Mouse (Mus musculus): ENCODE measurements around the gene Satb2. TPM values are rescaled to one million over a fixed set of nuclear protein-coding genes. Genes with fewer than 3 reads are reported as not detected.
"Not testable (repeated sequence)": the region's sequence is repeated elsewhere in the genome, so short reads cannot be mapped to it uniquely, and the experiment has no call there.

The Satb2 gene
- polyA plus RNA-seq, 1 experiment from 2014 or later, result 1.7 TPM

- DNase-seq (ENCODE audit: low spot score); H3K4me1 ChIP-seq; H3K27me3 ChIP-seq (ENCODE audit: insufficient read depth, poor library complexity, severe bottlenecking); H3K9me3 ChIP-seq; H3K4me3 ChIP-seq; H3K27ac ChIP-seq; H3K36me3 ChIP-seq: not testable (repeated sequence)
- WGBS, result 89% methylated on average over 13 of the region's 13 CpGs
These were observed 196.3 kb downstream of the Satb2 start for GRCm38 (mm10) chr1:56782139-56782538.

- WGBS, result 88% methylated on average over 1 of the region's 1 CpGs
- Histone ChIP-seq H3K27me3 (ENCODE audit: insufficient read depth, poor library complexity, severe bottlenecking) (no peaks in the 10 kb centered on the region), H3K9me3 (no peaks in the 10 kb centered on the region), H3K4me3 (no peak overlapping the region), H3K4me1 (no peaks in the 10 kb centered on the region), H3K36me3 (no peaks in the 10 kb centered on the region), H3K27ac (no peak overlapping the region)
- no peak for DNase-seq (ENCODE audit: low spot score)
These were observed 214.2 kb downstream of the Satb2 start for GRCm38 (mm10) chr1:56764205-56764604.

DNA sequence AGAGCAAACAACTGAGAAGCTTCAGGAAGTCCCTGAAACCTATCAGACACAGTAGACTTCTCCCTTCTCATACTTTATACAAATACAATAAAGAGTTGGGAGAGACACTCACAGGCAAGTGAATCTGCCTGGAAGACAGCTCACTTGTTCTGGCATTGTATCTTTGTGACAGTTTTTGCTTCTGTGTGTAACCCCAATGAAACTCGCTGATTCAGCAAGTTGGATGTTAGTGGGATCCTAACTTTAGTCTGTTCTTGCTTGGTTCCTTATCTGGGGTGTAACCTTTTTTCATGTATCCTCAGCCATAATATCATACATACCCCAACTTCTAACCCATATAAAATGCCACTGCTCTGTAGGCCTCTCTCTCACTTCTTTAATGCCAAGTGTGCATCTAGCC, 216.9 kb downstream of the Satb2 start:
- H3K36me3 ChIP-seq, result no peaks in the 10 kb centered on the region
- H3K27me3 ChIP-seq (ENCODE audit: insufficient read depth, poor library complexity, severe bottlenecking), result no peaks in the 10 kb centered on the region
- no peak overlapping the region for H3K27ac ChIP-seq
- no peak for DNase-seq (ENCODE audit: low spot score)
- H3K4me1 ChIP-seq, result no peaks in the 10 kb centered on the region
- 96% methylated on average over 1 of the region's 1 CpGs for WGBS
- H3K4me3 ChIP-seq, result no peak overlapping the region
- no peaks in the 10 kb centered on the region for H3K9me3 ChIP-seq

GRCm38 (mm10) chr1:56753283-56753682, 225.2 kb downstream of the Satb2 start:
- H3K4me3 ChIP-seq, result no peak overlapping the region
- no peaks in the 10 kb centered on the region for H3K9me3 ChIP-seq
- no peak overlapping the region for H3K27ac ChIP-seq
- H3K36me3 ChIP-seq, result no peaks in the 10 kb centered on the region
- no peaks in the 10 kb centered on the region for H3K4me1 ChIP-seq
- 29% methylated on average over 1 of the region's 1 CpGs for WGBS
- no peak for DNase-seq (ENCODE audit: low spot score)
- H3K27me3 ChIP-seq (ENCODE audit: insufficient read depth, poor library complexity, severe bottlenecking), result no peaks in the 10 kb centered on the region

GRCm38 (mm10) chr1:56750693-56751092, 227.8 kb downstream of the Satb2 start:
- no peaks in the 10 kb centered on the region for H3K9me3 ChIP-seq
- H3K27ac ChIP-seq, result no peak overlapping the region
- DNase-seq (ENCODE audit: low spot score), result no peak
- H3K4me3 ChIP-seq, result no peak overlapping the region
- H3K27me3 ChIP-seq (ENCODE audit: insufficient read depth, poor library complexity, severe bottlenecking), result no peaks in the 10 kb centered on the region
- 80% methylated on average over 2 of the region's 2 CpGs for WGBS
- no peaks in the 10 kb centered on the region for H3K36me3 ChIP-seq
- no peaks in the 10 kb centered on the region for H3K4me1 ChIP-seq

DNA sequence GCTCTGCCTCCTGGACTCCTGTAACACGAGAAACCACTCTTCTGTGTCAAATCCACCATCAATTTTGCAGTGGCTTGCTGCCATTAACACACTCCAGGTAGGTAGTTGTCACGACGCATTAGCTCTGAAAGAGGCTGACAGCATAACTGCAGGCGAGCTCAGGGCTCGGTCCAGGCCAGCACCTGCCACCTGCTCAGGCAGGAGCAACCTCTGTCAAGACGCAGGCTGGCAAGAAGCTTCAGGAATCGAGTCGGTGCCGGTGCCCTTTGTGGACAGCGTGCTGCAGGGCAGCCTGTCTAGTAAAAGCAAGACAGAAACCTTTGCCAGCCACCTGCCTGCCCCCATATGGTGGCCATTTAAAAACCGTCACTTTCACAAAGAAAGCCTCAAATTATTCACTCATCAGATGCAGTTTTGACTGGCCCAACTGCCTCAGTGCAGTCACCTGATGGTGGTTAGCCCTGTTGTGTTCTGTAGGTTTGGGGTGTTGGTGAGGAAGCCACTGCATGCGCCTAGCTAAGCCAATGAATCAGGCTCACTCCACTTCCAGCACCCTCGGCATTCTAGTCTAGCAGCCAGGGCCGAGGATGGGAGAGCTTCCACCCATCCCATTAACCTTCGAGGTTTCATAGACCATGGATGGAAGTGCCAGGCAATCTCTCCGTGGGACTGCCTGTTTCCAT, 228.7 kb downstream of the Satb2 start:
- DNase-seq (ENCODE audit: low spot score), result no peak
- no peak overlapping the region for H3K27ac ChIP-seq
- no peaks in the 10 kb centered on the region for H3K9me3 ChIP-seq
- no peak overlapping the region for H3K4me3 ChIP-seq
- no peaks in the 10 kb centered on the region for H3K4me1 ChIP-seq
- 80% methylated on average over 16 of the region's 16 CpGs for WGBS
- H3K36me3 ChIP-seq, result no peaks in the 10 kb centered on the region
- H3K27me3 ChIP-seq (ENCODE audit: insufficient read depth, poor library complexity, severe bottlenecking), result no peaks in the 10 kb centered on the region

- Histone ChIP-seq H3K27ac (no peak overlapping the region), H3K27me3 (ENCODE audit: insufficient read depth, poor library complexity, severe bottlenecking) (no peaks in the 10 kb centered on the region), H3K36me3 (no peaks in the 10 kb centered on the region), H3K4me1 (no peaks in the 10 kb centered on the region), H3K4me3 (no peak overlapping the region), H3K9me3 (no peaks in the 10 kb centered on the region)
- no peak for DNase-seq (ENCODE audit: low spot score)
- WGBS, result 86% methylated on average over 11 of the region's 11 CpGs
These were observed 229.5 kb downstream of the Satb2 start for GRCm38 (mm10) chr1:56748876-56749493.

Small RNAs within 50 kb of the gene (microRNA-seq; reads per million reads assigned to microRNA genes)
- gene Gm23943, result not detected

All from heart, embryonic 10.5 days (tissue).